Mouse (Mus musculus): ENCODE data around the gene Epha3. TPM values are rescaled to one million over a fixed set of nuclear protein-coding genes. Genes with fewer than 3 reads are reported as not detected.

The Epha3 gene
- polyA plus RNA-seq, 1 experiment from 2014 or later, result 10.9 TPM

- no peaks in the 10 kb centered on the region for H3K27me3 ChIP-seq (replicated peaks)
- H3K9me3 ChIP-seq, result no peaks in the 10 kb centered on the region
- no peak overlapping the region for H3K4me2 ChIP-seq
- no peak for ATAC-seq (ENCODE audit: extremely low read depth, insufficient number of reproducible peaks, low FRiP score, low TSS enrichment)
- 61% methylated on average over 2 of the region's 2 CpGs for WGBS
- H3K4me1 ChIP-seq, result peaks cover 17% of the 10 kb centered on the region
- H3K36me3 ChIP-seq, result no peaks in the 10 kb centered on the region
- H3K27ac ChIP-seq (replicated peaks), result no peak overlapping the region
- H3K9ac ChIP-seq, result no peak overlapping the region
- no peak overlapping the region for H3K4me3 ChIP-seq
These were observed 42.8 kb downstream of the Epha3 start for GRCm38 (mm10) chr16:63821164-63821563.

GRCm38 (mm10) chr16:63817606-63818005 is 46.4 kb downstream of the Epha3 start:
- Histone ChIP-seq H3K4me3 (no peak overlapping the region), H3K9ac (no peak overlapping the region), H3K4me2 (no peak overlapping the region; the same call in 1 of the 2 replicates), H3K4me1 (peaks cover 17% of the 10 kb centered on the region), H3K27ac (replicated peaks) (peak overlapping the region; percentile 59), H3K27me3 (replicated peaks) (no peaks in the 10 kb centered on the region), H3K9me3 (no peaks in the 10 kb centered on the region), H3K36me3 (no peaks in the 10 kb centered on the region)
- no peak for ATAC-seq (ENCODE audit: extremely low read depth, insufficient number of reproducible peaks, low FRiP score, low TSS enrichment)
- 57% methylated on average over 6 of the region's 6 CpGs for WGBS

GRCm38 (mm10) chr16:63816672-63817071 is 47.3 kb downstream of the Epha3 start:
- no peak for ATAC-seq (ENCODE audit: extremely low read depth, insufficient number of reproducible peaks, low FRiP score, low TSS enrichment)
- no peak overlapping the region for H3K4me3 ChIP-seq
- 16% methylated on average over 1 of the region's 1 CpGs for WGBS
- H3K9me3 ChIP-seq, result no peaks in the 10 kb centered on the region
- no peak overlapping the region for H3K9ac ChIP-seq
- no peak overlapping the region for H3K4me2 ChIP-seq
- H3K27ac ChIP-seq (replicated peaks), result no peak overlapping the region
- peaks cover 17% of the 10 kb centered on the region for H3K4me1 ChIP-seq
- H3K36me3 ChIP-seq, result no peaks in the 10 kb centered on the region
- H3K27me3 ChIP-seq (replicated peaks), result no peaks in the 10 kb centered on the region

GRCm38 (mm10) chr16:63809871-63810270 is 54.1 kb downstream of the Epha3 start:
- H3K4me1 ChIP-seq, result no peaks in the 10 kb centered on the region
- WGBS, result 68% methylated on average over 5 of the region's 5 CpGs
- no peak overlapping the region for H3K9ac ChIP-seq
- H3K9me3 ChIP-seq, result no peaks in the 10 kb centered on the region
- H3K36me3 ChIP-seq, result no peaks in the 10 kb centered on the region
- no peak for ATAC-seq (ENCODE audit: extremely low read depth, insufficient number of reproducible peaks, low FRiP score, low TSS enrichment)
- H3K27me3 ChIP-seq (replicated peaks), result no peaks in the 10 kb centered on the region
- no peak overlapping the region for H3K4me3 ChIP-seq
- H3K4me2 ChIP-seq, result no peak overlapping the region
- H3K27ac ChIP-seq (replicated peaks), result no peak overlapping the region

- H3K4me1 ChIP-seq, result no peaks in the 10 kb centered on the region
- no peak overlapping the region for H3K9ac ChIP-seq
- no peak overlapping the region for H3K27ac ChIP-seq (replicated peaks)
- no peak overlapping the region for H3K4me2 ChIP-seq
- H3K9me3 ChIP-seq, result no peaks in the 10 kb centered on the region
- H3K36me3 ChIP-seq, result no peaks in the 10 kb centered on the region
- no peaks in the 10 kb centered on the region for H3K27me3 ChIP-seq (replicated peaks)
- no peak overlapping the region for H3K4me3 ChIP-seq
- ATAC-seq (ENCODE audit: extremely low read depth, insufficient number of reproducible peaks, low FRiP score, low TSS enrichment), result no peak
These were observed 55.0 kb downstream of the Epha3 start for GRCm38 (mm10) chr16:63808991-63809390.

- no peaks in the 10 kb centered on the region for H3K9me3 ChIP-seq
- no peak overlapping the region for H3K9ac ChIP-seq
- no peak for ATAC-seq (ENCODE audit: extremely low read depth, insufficient number of reproducible peaks, low FRiP score, low TSS enrichment)
- 0 out of 2 replicates have a peak, but pooled peaks cover 3% of the 10 kb centered on the region for H3K36me3 ChIP-seq
- no peak overlapping the region for H3K4me2 ChIP-seq
- H3K27me3 ChIP-seq (replicated peaks), result no peaks in the 10 kb centered on the region
- 69% methylated on average over 5 of the region's 5 CpGs for WGBS
- H3K4me3 ChIP-seq, result no peak overlapping the region
- no peak overlapping the region for H3K27ac ChIP-seq (replicated peaks)
- H3K4me1 ChIP-seq, result no peaks in the 10 kb centered on the region
These were observed 57.4 kb downstream of the Epha3 start for GRCm38 (mm10) chr16:63806437-63807129.

GRCm38 (mm10) chr16:63806025-63806424 is 58.0 kb downstream of the Epha3 start:
- H3K9me3 ChIP-seq, result no peaks in the 10 kb centered on the region
- no peaks in the 10 kb centered on the region for H3K27me3 ChIP-seq (replicated peaks)
- ATAC-seq (ENCODE audit: extremely low read depth, insufficient number of reproducible peaks, low FRiP score, low TSS enrichment), result no peak
- H3K36me3 ChIP-seq, result 0 out of 2 replicates have a peak, but pooled peaks cover 3% of the 10 kb centered on the region
- no peak overlapping the region for H3K4me2 ChIP-seq
- no peaks in the 10 kb centered on the region for H3K4me1 ChIP-seq
- H3K27ac ChIP-seq (replicated peaks), result no peak overlapping the region
- H3K4me3 ChIP-seq, result no peak overlapping the region
- H3K9ac ChIP-seq, result no peak overlapping the region
- WGBS, result 86% methylated on average over 3 of the region's 3 CpGs

- no peak overlapping the region for H3K9ac ChIP-seq
- H3K9me3 ChIP-seq, result no peaks in the 10 kb centered on the region
- ATAC-seq (ENCODE audit: extremely low read depth, insufficient number of reproducible peaks, low FRiP score, low TSS enrichment), result no peak
- H3K36me3 ChIP-seq, result 0 out of 2 replicates have a peak, but pooled peaks cover 3% of the 10 kb centered on the region
- H3K4me1 ChIP-seq, result no peaks in the 10 kb centered on the region
- WGBS, result 49% methylated on average over 3 of the region's 3 CpGs
- no peak overlapping the region for H3K4me2 ChIP-seq
- no peak overlapping the region for H3K4me3 ChIP-seq
- no peaks in the 10 kb centered on the region for H3K27me3 ChIP-seq (replicated peaks)
- H3K27ac ChIP-seq (replicated peaks), result no peak overlapping the region
These were observed 62.5 kb downstream of the Epha3 start for GRCm38 (mm10) chr16:63801436-63801835.

GRCm38 (mm10) chr16:63798341-63798740 is 65.6 kb downstream of the Epha3 start:
- Histone ChIP-seq H3K9ac (no peak overlapping the region), H3K36me3 (no peaks in the 10 kb centered on the region), H3K4me2 (no peak overlapping the region), H3K4me3 (no peak overlapping the region), H3K27ac (replicated peaks) (no peak overlapping the region), H3K27me3 (replicated peaks) (no peaks in the 10 kb centered on the region), H3K9me3 (no peaks in the 10 kb centered on the region), H3K4me1 (peaks cover 3% of the 10 kb centered on the region; the same call in 1 of the 2 replicates)
- WGBS, result 75% methylated on average over 2 of the region's 2 CpGs
- no peak for ATAC-seq (ENCODE audit: extremely low read depth, insufficient number of reproducible peaks, low FRiP score, low TSS enrichment)

GRCm38 (mm10) chr16:63794292-63794691 is 69.7 kb downstream of the Epha3 start:
- H3K9me3 ChIP-seq, result no peaks in the 10 kb centered on the region
- H3K36me3 ChIP-seq, result no peaks in the 10 kb centered on the region
- H3K4me2 ChIP-seq, result no peak overlapping the region
- H3K4me1 ChIP-seq, result peaks cover 3% of the 10 kb centered on the region; the same call in 1 of the 2 replicates
- no peak for ATAC-seq (ENCODE audit: extremely low read depth, insufficient number of reproducible peaks, low FRiP score, low TSS enrichment)
- no peak overlapping the region for H3K4me3 ChIP-seq
- WGBS, result 69% methylated on average over 5 of the region's 5 CpGs
- no peaks in the 10 kb centered on the region for H3K27me3 ChIP-seq (replicated peaks)
- no peak overlapping the region for H3K9ac ChIP-seq
- H3K27ac ChIP-seq (replicated peaks), result no peak overlapping the region

- no peak for ATAC-seq (ENCODE audit: extremely low read depth, insufficient number of reproducible peaks, low FRiP score, low TSS enrichment)
- Histone ChIP-seq H3K9ac (no peak overlapping the region), H3K36me3 (no peaks in the 10 kb centered on the region), H3K4me1 (peaks cover 3% of the 10 kb centered on the region; the same call in 1 of the 2 replicates), H3K9me3 (no peaks in the 10 kb centered on the region), H3K27ac (replicated peaks) (0 out of 2 replicates have a peak overlapping the region, but pooled peaks have one; percentile 3), H3K27me3 (replicated peaks) (no peaks in the 10 kb centered on the region), H3K4me3 (no peak overlapping the region), H3K4me2 (no peak overlapping the region)
- 64% methylated on average over 1 of the region's 1 CpGs for WGBS
These were observed 70.2 kb downstream of the Epha3 start for GRCm38 (mm10) chr16:63793805-63794204.

GRCm38 (mm10) chr16:63792084-63792483 is 71.9 kb downstream of the Epha3 start:
- Histone ChIP-seq H3K9ac (no peak overlapping the region), H3K27me3 (replicated peaks) (no peaks in the 10 kb centered on the region), H3K4me1 (peaks cover 3% of the 10 kb centered on the region; the same call in 1 of the 2 replicates), H3K9me3 (no peaks in the 10 kb centered on the region), H3K27ac (replicated peaks) (no peak overlapping the region), H3K4me3 (no peak overlapping the region), H3K4me2 (no peak overlapping the region), H3K36me3 (no peaks in the 10 kb centered on the region)
- ATAC-seq (ENCODE audit: extremely low read depth, insufficient number of reproducible peaks, low FRiP score, low TSS enrichment), result no peak
- WGBS, result 47% methylated on average over 2 of the region's 2 CpGs
